Mouse (Mus musculus) stomach, embryonic 14.5 days (tissue): ENCODE results near the gene Ccr3. TPM values are rescaled to one million over a fixed set of nuclear protein-coding genes. Genes with fewer than 3 reads are reported as not detected.
"Not testable (repeated sequence)": the region's sequence is repeated elsewhere in the genome, so short reads cannot be mapped to it uniquely, and the experiment has no call there.

Source experiments
- ATAC-seq: fragments of 200-750 bp; cut with Nextera tagmentation; 2 replicates; pipeline ENCODE4 v1.8.0; 2017; ENCODE audit warnings: low read depth, moderate TSS enrichment; ENCODE audit not compliant: insufficient number of reproducible peaks, insufficient read depth, low FRiP score
- H3K27ac ChIP-seq: fragments of 300-500 bp; sonication (generic); 2 replicates; pipeline ENCODE4 v1.5.1; 2014; ENCODE audit warnings: mild to moderate bottlenecking, low read length, moderate library complexity, mixed read lengths
- H3K27me3 ChIP-seq: fragments of 300-500 bp; sonication (generic); 2 replicates; pipeline ENCODE4 v1.6.1; 2014; ENCODE audit warnings: low read length, control low read depth, mixed read lengths; ENCODE audit not compliant: control insufficient read depth, insufficient read depth
- H3K36me3 ChIP-seq: fragments of 300-500 bp; sonication (generic); 2 replicates; pipeline ENCODE4 v1.6.1; 2014; ENCODE audit warnings: mild to moderate bottlenecking, control low read depth, low read length, moderate library complexity, mixed read lengths; ENCODE audit not compliant: control insufficient read depth, insufficient read depth
- H3K4me1 ChIP-seq: fragments of 300-500 bp; sonication (generic); 2 replicates; pipeline ENCODE4 v1.6.1; 2014; ENCODE audit warnings: low read length, control low read depth, mixed read lengths; ENCODE audit not compliant: control insufficient read depth, insufficient read depth
- H3K4me2 ChIP-seq: fragments of 300-500 bp; sonication (generic); replicated peaks from 2 replicates; pipeline ENCODE4 v1.6.1; 2014; ENCODE audit warnings: low read depth, low read length, control low read depth
- H3K4me3 ChIP-seq: fragments of 300-500 bp; sonication (generic); 2 replicates; pipeline ENCODE4 v1.5.1; 2014; ENCODE audit warnings: low read depth, low read length, control low read depth
- H3K9ac ChIP-seq: fragments of 300-500 bp; sonication (generic); replicated peaks from 2 replicates; pipeline ENCODE4 v1.6.1; 2014; ENCODE audit warnings: low read depth, mild to moderate bottlenecking, control low read depth, low read length, moderate library complexity, mixed read lengths
- H3K9me3 ChIP-seq: fragments of 300-500 bp; sonication (generic); 2 replicates; pipeline ENCODE4 v1.6.1; 2016; ENCODE audit warnings: low read depth, low read length, control low read depth; ENCODE audit not compliant: control insufficient read depth
- WGBS: fragments of 180-500 bp; shearing (Covaris S2); extraction: QIAGEN DNeasy Blood & Tissue Kit; methylation state at CpG from one replicate; pipeline ENCODE4 v1.1.7; 2014; 5-methylcytosine and 5-hydroxymethylcytosine counted together
- polyA plus RNA-seq: library from polyadenylated mRNA; unstranded; fragments of >200 nt; fragmentation: Nextera tagmentation; extraction: Ambion mirVana; gene quantifications from 2 replicates; pipeline ENCODE4 v1.2.1, GENCODE M21; 2014

Gene Ccr3
- polyA plus RNA-seq = 0.07 TPM in 1 of 2 replicates, not detected in the other

DNA sequence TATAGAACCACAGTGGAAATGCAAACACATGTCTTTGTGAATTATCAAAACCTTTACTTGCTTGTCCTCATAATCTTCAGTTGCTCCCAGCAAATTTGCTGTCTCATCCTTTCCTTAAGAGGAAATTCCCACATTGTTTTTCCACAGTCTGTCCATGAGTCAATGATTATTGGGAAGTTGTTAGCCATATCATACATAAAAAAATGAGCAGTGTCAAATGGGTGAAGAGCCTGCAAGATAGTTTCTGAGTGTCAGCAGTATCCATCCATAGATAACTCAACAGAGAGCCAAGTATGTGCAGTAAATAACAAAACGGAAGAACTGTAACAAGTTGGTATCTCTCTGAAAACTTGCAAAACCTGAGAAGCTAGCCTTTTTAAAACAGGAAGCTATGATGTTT is at the start of gene Ccr3:
Gene Ccr3 (plus strand): TSS at position 301 of the 400 bp plus-strand sequence.
- WGBS = 79% methylated on average over 1 of the region's 1 CpGs
- no peak within 1 kb of the TSS for H3K27ac ChIP-seq
- no peaks in the 10 kb centered on the region for H3K9me3 ChIP-seq
- no peak for ATAC-seq
- no peaks in the 10 kb centered on the region for H3K27me3 ChIP-seq
- no peak within 1 kb of the TSS for H3K4me3 ChIP-seq
- H3K36me3 ChIP-seq = no peaks in the 10 kb centered on the region
- no peak within 1 kb of the TSS for H3K4me2 ChIP-seq
- no peak within 1 kb of the TSS for H3K9ac ChIP-seq
- H3K4me1 ChIP-seq = no peaks in the 10 kb centered on the region

- no peaks in the 10 kb centered on the region for H3K27me3 ChIP-seq
- H3K27ac ChIP-seq = no peak overlapping the region
- no peak overlapping the region for H3K9ac ChIP-seq
- WGBS = 72% methylated on average over 2 of the region's 2 CpGs
- H3K4me1 ChIP-seq = no peaks in the 10 kb centered on the region
- ATAC-seq = no peak
- H3K9me3 ChIP-seq = no peaks in the 10 kb centered on the region
- H3K36me3 ChIP-seq = no peaks in the 10 kb centered on the region
- H3K4me2 ChIP-seq = no peak overlapping the region
- no peak overlapping the region for H3K4me3 ChIP-seq
These were observed 46.1 kb upstream of the Ccr3 start for GRCm38 (mm10) chr9:123975630-123976029.

GRCm38 (mm10) chr9:123976876-123977663 is 44.7 kb upstream of the Ccr3 start:
- Histone ChIP-seq H3K36me3 (no peaks in the 10 kb centered on the region), H3K4me1 (no peaks in the 10 kb centered on the region), H3K27me3 (no peaks in the 10 kb centered on the region), H3K27ac (no peak overlapping the region), H3K4me2 (no peak overlapping the region), H3K9ac (no peak overlapping the region), H3K4me3 (no peak overlapping the region), H3K9me3 (no peaks in the 10 kb centered on the region)
- no peak for ATAC-seq
- 81% methylated on average over 9 of the region's 9 CpGs for WGBS

DNA sequence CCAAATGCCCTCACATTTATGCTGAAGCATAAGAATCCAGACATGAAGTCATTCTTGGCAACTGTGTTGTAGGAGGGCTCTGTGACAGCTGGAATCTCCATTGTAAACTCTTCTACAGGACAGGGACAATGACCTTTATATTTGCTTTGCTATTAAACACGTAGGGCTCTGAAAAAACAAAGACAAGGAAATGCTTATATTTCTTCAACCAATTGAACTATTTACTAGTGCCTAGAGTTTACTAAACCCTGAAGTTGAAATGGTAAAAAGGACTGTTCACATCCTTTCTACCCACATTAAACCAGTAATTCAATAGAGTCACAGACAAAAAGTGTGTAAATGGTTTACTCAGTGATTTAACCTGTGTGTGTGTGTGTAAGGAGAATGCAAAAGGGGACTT is 43.5 kb upstream of the Ccr3 start, which contains the start of gene Ccr1l1:
Gene Ccr1l1 (minus strand): TSS at position 101 of the 400 bp plus-strand sequence.
- Histone ChIP-seq H3K36me3 (no peaks in the 10 kb centered on the region), H3K4me1 (no peaks in the 10 kb centered on the region), H3K9ac (no peak within 1 kb of the TSS), H3K4me2 (no peak within 1 kb of the TSS), H3K9me3 (no peaks in the 10 kb centered on the region), H3K4me3 (no peak within 1 kb of the TSS), H3K27ac (no peak within 1 kb of the TSS), H3K27me3 (no peaks in the 10 kb centered on the region)
- no peak for ATAC-seq
- WGBS = 53% methylated on average over 1 of the region's 1 CpGs

DNA sequence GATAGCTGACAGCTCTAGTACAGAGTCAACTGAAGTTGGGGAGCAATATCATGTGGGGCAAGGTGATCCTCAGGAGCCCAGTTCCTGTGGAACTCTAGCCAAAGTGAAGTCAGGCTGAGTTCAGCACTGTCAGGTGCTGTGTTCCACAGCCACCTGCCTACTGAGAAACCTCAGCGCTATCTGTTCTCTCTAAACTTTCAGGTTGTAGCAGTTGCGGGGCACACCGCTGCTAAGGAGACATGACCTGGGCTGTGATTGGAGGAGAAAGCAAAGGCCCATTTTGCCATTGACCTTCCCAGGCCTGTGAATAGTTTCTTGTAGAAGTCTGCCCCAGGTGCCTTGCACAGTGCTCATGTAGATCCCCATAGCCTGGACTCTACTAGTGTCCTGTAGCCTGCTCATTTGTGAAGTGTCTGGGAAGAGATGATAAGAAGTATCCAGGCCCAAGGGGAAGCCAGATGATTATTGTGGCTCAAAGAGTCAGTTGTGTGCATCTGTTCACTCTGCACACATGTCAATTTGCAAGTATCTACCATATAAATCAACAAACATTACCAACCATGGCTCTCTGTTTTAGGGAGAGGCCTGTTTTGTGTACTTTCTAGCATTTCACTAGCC is 40.8 kb upstream of the Ccr3 start:
- H3K27ac ChIP-seq, H3K4me1 ChIP-seq, H3K27me3 ChIP-seq, H3K9ac ChIP-seq, H3K36me3 ChIP-seq, ATAC-seq, H3K4me2 ChIP-seq, H3K4me3 ChIP-seq, H3K9me3 ChIP-seq: not testable (repeated sequence)
- WGBS = no CpG with 5 or more reads among the region's 3 CpGs

DNA sequence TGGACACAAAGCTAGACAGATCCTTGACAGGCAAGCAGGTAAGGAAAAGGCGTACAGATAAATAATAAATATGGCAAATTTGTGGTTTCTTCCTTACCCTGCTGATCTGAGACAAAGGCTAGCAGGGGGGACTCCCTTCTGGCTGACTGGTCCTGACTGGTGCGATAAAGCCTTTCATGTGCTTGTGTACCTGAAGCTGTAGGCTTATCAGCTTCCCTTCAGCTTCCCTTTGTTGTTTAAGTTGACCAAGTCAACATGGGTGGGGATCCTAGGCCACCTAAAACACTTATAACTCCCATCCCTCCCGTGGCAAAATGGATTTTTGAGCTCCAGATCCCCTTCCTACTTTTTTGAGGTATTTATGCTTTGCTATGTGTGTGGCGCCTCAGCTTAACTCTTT is 39.9 kb upstream of the Ccr3 start:
- H3K36me3 ChIP-seq = no peaks in the 10 kb centered on the region
- no peak overlapping the region for H3K27ac ChIP-seq
- ATAC-seq = peak; percentile 56; the same call in 1 of the 2 replicates
- no peaks in the 10 kb centered on the region for H3K27me3 ChIP-seq
- H3K4me1 ChIP-seq = no peaks in the 10 kb centered on the region
- H3K4me2 ChIP-seq = no peak overlapping the region
- H3K9me3 ChIP-seq = no peaks in the 10 kb centered on the region
- no peak overlapping the region for H3K4me3 ChIP-seq
- 61% methylated on average over 4 of the region's 4 CpGs for WGBS
- H3K9ac ChIP-seq = no peak overlapping the region

DNA sequence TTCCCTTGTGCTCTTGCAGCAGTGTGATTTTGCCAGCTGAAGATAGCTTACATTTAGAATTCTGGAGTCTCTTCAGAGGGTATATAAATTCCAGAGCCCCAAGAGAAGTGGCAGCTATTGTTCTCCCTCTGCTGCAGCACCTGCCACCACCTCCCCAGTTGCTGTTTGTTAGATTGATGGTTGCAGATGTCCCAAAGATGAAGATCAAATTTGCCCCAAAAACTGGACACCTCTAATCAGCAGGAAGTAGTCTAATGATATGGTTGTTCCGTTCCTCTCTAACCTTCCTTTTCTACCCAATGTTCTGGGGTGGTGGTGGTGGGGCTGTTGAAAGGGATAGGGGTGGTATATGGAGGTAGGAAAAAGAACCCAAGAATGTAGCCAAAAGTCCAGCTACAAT is 39.1 kb upstream of the Ccr3 start:
- Histone ChIP-seq H3K36me3 (no peaks in the 10 kb centered on the region), H3K9me3 (no peaks in the 10 kb centered on the region), H3K27me3 (no peaks in the 10 kb centered on the region), H3K4me2 (no peak overlapping the region), H3K9ac (no peak overlapping the region), H3K4me3 (no peak overlapping the region), H3K27ac (no peak overlapping the region), H3K4me1 (no peaks in the 10 kb centered on the region)
- ATAC-seq = no peak
- WGBS = 74% methylated on average over 1 of the region's 1 CpGs

GRCm38 (mm10) chr9:123984943-123985342 is 36.8 kb upstream of the Ccr3 start:
- ATAC-seq = no peak
- no peak overlapping the region for H3K9ac ChIP-seq

More at GRCm38 (mm10) chr9:123984943-123985342, 36.8 kb upstream of the Ccr3 start:
- no peak overlapping the region for H3K4me2 ChIP-seq
- H3K27ac ChIP-seq = no peak overlapping the region
- no peak overlapping the region for H3K4me3 ChIP-seq
- no peaks in the 10 kb centered on the region for H3K9me3 ChIP-seq
- no peaks in the 10 kb centered on the region for H3K27me3 ChIP-seq
- no peaks in the 10 kb centered on the region for H3K36me3 ChIP-seq
- no peaks in the 10 kb centered on the region for H3K4me1 ChIP-seq
